Mouse (Mus musculus): ENCODE data around the gene Nat14.

DNA sequence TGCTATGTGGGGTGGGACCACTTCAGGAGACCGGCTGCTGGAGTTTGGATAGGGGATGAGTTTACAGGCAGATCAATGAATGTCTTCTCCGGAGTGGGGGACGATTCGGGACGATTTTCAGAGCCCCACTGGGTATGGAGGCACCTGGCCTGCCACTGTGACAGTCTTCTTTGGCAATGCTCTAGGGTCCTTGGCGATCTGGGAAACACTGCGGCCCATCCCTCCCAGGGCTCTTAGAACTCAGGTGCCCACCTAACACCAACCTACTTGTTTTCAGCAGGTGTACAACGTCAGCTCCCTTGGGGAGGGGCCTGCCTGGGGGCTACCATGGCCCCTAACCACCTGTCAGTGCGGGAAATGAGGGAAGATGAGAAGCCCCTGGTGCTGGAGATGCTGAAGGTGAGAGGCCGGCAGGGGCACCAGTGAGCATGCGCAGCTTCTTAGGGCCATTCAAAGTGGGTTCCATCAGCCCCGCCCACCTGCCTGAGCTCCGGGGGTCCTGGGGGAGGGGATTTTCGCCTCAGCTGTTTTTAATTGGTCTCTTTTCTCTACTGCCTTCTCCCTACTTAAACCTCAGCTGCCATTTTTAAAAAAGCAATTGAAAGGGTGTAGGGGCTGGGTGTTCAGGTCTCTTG lies 1.2 kb downstream of the Nat14 start:
- no peak for TF ChIP-seq POLR2A (IDR thresholded peaks at IDR 0.05; ENCODE audit: borderline replicate concordance, extremely low read depth, insufficient read depth, insufficient read length, poor library complexity, severe bottlenecking)
- peak; percentile 51; the same call in 1 of the 2 replicates for TF ChIP-seq CTCF (IDR thresholded peaks at IDR 0.05; ENCODE audit: borderline replicate concordance, extremely low read depth, insufficient read depth, insufficient read length)

All from brain, embryonic 14.5 days (tissue).